Mouse (Mus musculus) frontal cortex, postnatal 10 days (tissue): ENCODE measurements around the gene Vmn1r3.
"Not testable (repeated sequence)": the region's sequence is repeated elsewhere in the genome, so short reads cannot be mapped to it uniquely, and the experiment has no call there.

ENCODE experiments used
- DNase-seq, 2 experiments: peaks; one replicate each; pipeline ENCODE4 v3.0.0; 2022; ENCODE audit warnings: low spot score in 2 of 2, mixed read lengths in 1 of 2

Gene Vmn1r3

DNA sequence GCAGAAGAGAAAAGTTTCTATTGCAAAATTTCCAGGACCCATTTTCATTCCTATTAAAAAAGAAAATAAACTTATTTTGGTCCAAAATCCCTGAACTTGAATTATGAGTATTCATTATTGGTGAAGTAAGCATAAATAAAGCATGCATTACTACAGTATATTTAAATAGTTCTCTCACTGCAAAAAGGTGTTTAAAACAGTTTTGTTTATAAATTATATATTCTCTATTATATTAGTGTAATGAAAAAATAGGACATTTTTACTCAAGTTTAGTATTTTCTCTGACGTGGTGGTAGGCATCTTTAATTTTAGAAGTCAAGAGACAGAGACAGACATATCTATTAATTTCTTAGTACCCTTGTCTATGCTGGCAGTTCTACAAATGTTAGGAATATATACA lies at the start of gene Vmn1r3:
Gene Vmn1r3, minus strand, starts transcription at position 101 of the 400 bp plus-strand sequence.
- DNase-seq = not testable (repeated sequence)

GRCm38 (mm10) chr4:3232053-3232452 lies 46.9 kb upstream of the Vmn1r3 start:
- DNase-seq = no peak

DNA sequence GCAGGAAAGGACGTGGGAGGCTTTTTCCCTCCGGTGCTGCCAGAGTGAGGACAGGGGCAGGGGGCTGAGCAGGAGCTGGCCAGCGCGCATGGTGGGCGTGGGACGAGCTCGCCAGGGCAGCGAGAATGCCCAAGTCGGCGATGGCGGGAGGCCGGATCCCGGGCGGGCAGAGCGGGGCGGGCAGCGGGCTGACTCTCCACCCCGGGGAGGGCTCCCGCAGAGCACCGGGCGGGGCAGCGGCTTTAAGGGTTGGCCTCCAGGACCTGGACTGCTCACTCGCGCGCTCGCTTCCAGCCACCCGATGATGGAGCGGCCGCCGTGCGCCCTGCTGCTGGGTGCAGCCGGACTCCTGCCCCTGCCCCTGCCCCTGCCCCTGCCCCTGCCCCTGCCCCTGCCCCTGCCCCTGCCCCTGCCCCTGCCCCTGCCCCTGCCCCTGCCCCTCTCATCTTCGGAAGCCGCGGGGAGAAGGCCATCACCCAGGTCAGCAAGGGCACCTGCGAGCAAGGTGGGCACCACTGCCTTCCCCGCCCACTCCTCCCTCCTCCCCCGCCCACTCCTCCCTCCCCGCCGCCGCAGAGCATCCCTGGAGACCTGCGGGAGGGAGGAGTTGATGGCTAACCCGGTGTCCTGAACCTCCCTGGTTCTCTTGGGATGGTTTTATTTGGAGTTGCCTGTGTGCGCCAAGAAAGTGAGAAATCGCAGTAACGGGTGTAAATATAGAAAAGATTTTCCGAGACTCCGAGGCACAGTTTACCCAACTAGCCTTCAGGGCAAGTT lies 45.9 kb upstream of the Vmn1r3 start:
- no peak for DNase-seq

DNA sequence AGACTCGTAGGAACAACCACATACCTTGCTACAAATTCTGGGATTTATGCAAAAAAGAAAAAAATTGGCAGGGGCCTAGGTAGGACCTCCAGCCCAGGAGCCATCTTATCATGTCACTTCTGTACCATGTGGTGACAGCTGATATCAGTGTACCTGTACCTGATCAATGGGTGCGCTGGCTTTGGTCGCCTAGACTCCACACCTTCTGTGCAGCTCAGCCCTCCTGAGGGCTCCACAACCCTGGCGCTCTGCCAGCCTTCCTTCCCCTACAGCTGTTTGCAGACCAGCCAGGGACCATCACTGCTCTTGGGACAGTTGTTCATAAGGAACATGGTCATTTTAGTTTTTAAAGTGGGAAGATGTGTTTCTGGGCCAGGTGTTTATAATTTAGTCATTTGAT lies 44.4 kb upstream of the Vmn1r3 start:
- DNase-seq = no peak

- no peak for DNase-seq
These were observed 43.3 kb upstream of the Vmn1r3 start for GRCm38 (mm10) chr4:3228476-3228875.

- DNase-seq = no peak
These were observed 42.6 kb upstream of the Vmn1r3 start for GRCm38 (mm10) chr4:3227751-3228150.

GRCm38 (mm10) chr4:3226488-3226887 lies 41.3 kb upstream of the Vmn1r3 start:
- no peak for DNase-seq

- DNase-seq = not testable (repeated sequence)
These were observed 40.3 kb upstream of the Vmn1r3 start for GRCm38 (mm10) chr4:3225416-3225815.

DNA sequence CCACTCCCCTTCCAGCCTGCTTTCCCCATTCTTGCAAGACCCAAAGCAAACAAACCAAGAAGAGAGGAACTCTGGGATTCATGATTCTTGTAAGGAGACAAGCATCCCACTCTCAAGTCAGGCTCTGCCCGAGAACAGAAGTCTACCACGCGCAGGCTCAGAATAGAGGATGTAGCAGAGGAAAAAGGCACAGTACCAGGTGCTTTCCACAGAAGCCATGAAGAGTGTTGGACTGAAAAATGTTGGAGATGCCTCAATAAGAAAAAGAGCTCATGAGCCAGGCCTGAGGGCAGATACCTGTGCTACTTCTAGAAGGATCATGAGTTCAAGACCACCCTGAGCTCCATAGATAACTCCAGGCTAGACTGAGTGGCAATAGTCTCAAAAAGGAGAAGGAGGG lies 39.7 kb upstream of the Vmn1r3 start:
- DNase-seq = not testable (repeated sequence)

GRCm38 (mm10) chr4:3223483-3224209 lies 38.5 kb upstream of the Vmn1r3 start:
- not testable (repeated sequence) for DNase-seq

DNA sequence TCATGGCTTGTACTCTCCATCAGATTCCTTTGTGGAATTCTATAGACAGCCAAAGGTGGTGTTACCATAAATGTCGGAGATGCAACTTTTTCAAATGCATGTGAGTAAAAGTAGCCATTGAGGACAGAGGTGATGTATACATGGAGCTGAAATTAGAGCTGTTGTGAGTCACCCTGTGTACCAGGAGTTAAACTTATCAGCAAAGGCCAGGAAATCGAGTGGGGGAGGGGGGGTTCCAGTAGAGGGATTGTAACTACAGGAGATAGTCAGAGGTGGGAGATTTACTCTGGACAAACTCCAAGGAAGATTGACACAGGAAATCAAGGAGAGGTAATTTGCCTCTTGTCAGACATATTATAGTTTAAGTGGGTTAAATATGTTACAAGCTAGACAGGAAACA lies 31.2 kb upstream of the Vmn1r3 start:
- DNase-seq = not testable (repeated sequence)

- not testable (repeated sequence) for DNase-seq
These were observed 28.2 kb upstream of the Vmn1r3 start for GRCm38 (mm10) chr4:3213349-3213748.

GRCm38 (mm10) chr4:3209643-3210217 lies 24.6 kb upstream of the Vmn1r3 start:
- not testable (repeated sequence) for DNase-seq

GRCm38 (mm10) chr4:3176746-3177490 lies 8.2 kb downstream of the Vmn1r3 start:
- DNase-seq = not testable (repeated sequence)

- not testable (repeated sequence) for DNase-seq
These were observed 9.0 kb downstream of the Vmn1r3 start for GRCm38 (mm10) chr4:3176195-3176594.

- not testable (repeated sequence) for DNase-seq
These were observed 9.4 kb downstream of the Vmn1r3 start for GRCm38 (mm10) chr4:3175756-3176155.

DNA sequence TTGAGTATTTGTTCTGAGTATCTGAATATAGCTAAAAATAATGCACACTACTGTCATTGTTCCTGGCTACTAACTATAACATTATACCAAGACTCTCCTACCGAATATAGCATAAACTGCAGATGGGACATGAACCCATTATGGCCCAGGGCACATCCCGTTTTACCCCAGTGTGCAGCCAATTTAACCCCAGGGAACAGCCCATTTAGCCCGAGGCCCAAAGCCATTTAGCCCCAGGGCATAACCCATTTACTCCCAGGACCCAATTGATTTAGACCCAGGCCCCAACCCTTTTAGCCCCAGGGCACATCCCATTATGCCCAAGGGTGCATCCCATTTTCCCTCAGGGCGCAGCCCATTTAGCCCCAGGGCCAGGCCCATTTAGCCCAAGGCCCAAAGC lies 10.6 kb downstream of the Vmn1r3 start:
- not testable (repeated sequence) for DNase-seq

- not testable (repeated sequence) for DNase-seq
These were observed 18.1 kb downstream of the Vmn1r3 start, which contains the start of gene Vmn1r2 for GRCm38 (mm10) chr4:3167020-3167419. Gene Vmn1r2, plus strand, starts transcription at chr4:3167320.

DNA sequence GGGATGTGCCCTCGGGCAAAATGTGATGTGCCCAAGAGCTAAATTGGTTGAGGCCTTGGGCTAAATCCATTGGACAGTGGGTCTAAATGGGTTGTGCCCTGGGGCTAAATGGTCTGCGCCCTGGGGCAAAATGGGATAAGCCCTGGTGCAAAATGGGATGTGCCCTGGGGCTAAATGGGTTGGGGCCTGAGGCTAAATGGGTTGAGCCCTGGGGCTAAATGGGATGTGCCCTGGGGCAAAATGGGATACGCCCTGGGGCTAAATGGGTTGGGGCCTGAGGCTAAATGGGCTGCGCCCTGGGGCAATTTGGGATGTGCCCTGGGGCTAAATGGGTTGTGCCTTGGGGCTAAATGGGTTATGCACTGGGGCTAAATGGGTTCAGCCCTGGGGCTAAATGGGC lies 20.1 kb downstream of the Vmn1r3 start:
- DNase-seq = no peak

DNA sequence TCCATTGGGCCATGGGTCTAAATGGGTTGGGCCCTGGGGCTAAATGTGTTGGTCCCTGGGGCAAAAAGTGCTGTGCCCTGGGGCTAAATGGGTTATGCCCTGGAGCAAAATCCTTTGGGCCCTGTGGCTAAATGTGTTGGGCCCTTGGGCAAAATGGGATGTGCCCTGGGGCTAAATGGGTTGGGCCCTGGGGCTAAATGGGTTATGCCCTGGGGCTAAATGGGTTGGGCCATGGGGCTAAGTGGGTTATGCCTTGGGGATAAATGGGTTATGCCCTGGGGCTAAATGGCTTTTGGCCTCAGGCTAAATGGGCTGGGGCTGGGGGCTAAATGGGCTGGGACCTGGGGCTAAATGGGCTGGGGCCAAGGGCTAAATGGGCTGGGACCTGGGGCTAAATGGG lies 20.7 kb downstream of the Vmn1r3 start:
- not testable (repeated sequence) for DNase-seq

DNA sequence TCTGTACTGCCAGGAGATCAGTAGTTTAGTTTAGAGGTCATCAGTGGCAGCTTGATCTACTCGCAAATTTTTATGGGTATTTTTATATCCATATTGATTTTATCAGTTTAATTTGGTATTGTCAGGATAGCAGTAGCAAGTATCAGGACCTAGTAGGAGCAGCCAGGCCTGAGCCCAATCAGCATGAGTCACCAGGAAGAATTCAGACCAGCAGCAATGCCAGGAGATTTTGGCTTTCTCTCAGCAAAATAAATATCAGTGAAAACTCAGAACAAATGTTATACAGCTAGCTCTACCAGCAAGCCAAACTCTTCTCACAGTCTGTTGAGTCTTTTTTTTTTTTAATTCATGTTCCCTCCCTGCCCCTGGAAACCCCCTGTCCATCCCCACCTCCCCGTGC lies 31.8 kb downstream of the Vmn1r3 start:
- not testable (repeated sequence) for DNase-seq

GRCm38 (mm10) chr4:3147926-3148325 lies 37.2 kb downstream of the Vmn1r3 start:
- DNase-seq = not testable (repeated sequence)
